19 mouse cellular contexts compared by ENCODE assay signal in genomic region chr7:62351266-62351665, GRCm38 (mm10). TPM values are rescaled to one million over a fixed set of nuclear protein-coding genes. Genes with fewer than 3 reads are reported as not detected.
DNase-seq lines count a peak whose midpoint lies in the region; ATAC-seq and TF ChIP-seq lines count a peak whose summit lies in the region.
"Had no signal": no experiment of that assay in that cellular context is flagged by ENCODE, and none has a peak within 500 bp of the region (broad histone marks: within the 10 kb centered on the region; RNA-seq: fewer than 3 reads in every experiment).

No protein-coding gene starts in this region.

- H3K4me1 ChIP-seq in embryonic facial prominence, embryonic 14.5 days (ENCODE audit: control insufficient read depth, insufficient read depth, low read length) = no peaks in the 10 kb centered on the region
- peaks cover 6% of the 10 kb centered on the region; the same call in 1 of the 2 replicates for H3K4me1 ChIP-seq in embryonic facial prominence, embryonic 10.5 days
- peaks cover 4% of the 10 kb centered on the region; the same call in 1 of the 2 replicates for H3K4me1 ChIP-seq in midbrain, embryonic 15.5 days
- H3K4me1 ChIP-seq: liver, embryonic 15.5 days had no signal

- H3K9ac ChIP-seq in embryonic facial prominence, embryonic 14.5 days (ENCODE audit: low read depth, low read length) = no peak overlapping the region
- no peak overlapping the region for H3K9ac ChIP-seq in midbrain, embryonic 15.5 days
- H3K9ac ChIP-seq: embryonic facial prominence, embryonic 13.5 days; heart, embryonic 12.5 days; liver, embryonic 15.5 days; neural tube, embryonic 15.5 days had no signal

- 47% methylated on average over 8 of the region's 8 CpGs for WGBS in embryonic facial prominence, embryonic 14.5 days
- 56% methylated on average over 8 of the region's 8 CpGs for WGBS in embryonic facial prominence, embryonic 10.5 days
- 35% methylated on average over 8 of the region's 8 CpGs for WGBS in midbrain, embryonic 15.5 days

- no peaks in the 10 kb centered on the region for H3K36me3 ChIP-seq in embryonic facial prominence, embryonic 14.5 days (ENCODE audit: control insufficient read depth, insufficient read depth, low read length)
- no peaks in the 10 kb centered on the region for H3K36me3 ChIP-seq in embryonic facial prominence, embryonic 10.5 days (replicated peaks)
- no peaks in the 10 kb centered on the region for H3K36me3 ChIP-seq in midbrain, embryonic 15.5 days (replicated peaks)
- H3K36me3 ChIP-seq: embryonic facial prominence, embryonic 13.5 days; heart, embryonic 12.5 days; liver, embryonic 15.5 days; neural tube, embryonic 15.5 days had no signal

- no peak for TF ChIP-seq POLR2A in brain, embryonic 14.5 days (IDR thresholded peaks at IDR 0.05; ENCODE audit: borderline replicate concordance, extremely low read depth, insufficient read depth, insufficient read length, poor library complexity, severe bottlenecking)

- H3K9me3 ChIP-seq in embryonic facial prominence, embryonic 14.5 days (ENCODE audit: control insufficient read depth, low read length) = no peaks in the 10 kb centered on the region
- H3K9me3 ChIP-seq in embryonic facial prominence, embryonic 10.5 days = peaks cover 14% of the 10 kb centered on the region
- H3K9me3 ChIP-seq in midbrain, embryonic 15.5 days = no peaks in the 10 kb centered on the region; the same call in 1 of the 2 replicates
- H3K9me3 ChIP-seq: embryonic facial prominence, embryonic 13.5 days; liver, embryonic 15.5 days; neural tube, embryonic 15.5 days had no signal

- no peaks in the 10 kb centered on the region for H3K27me3 ChIP-seq in embryonic facial prominence, embryonic 14.5 days (replicated peaks; ENCODE audit: control insufficient read depth, insufficient read depth, low read length)
- H3K27me3 ChIP-seq in embryonic facial prominence, embryonic 10.5 days (replicated peaks; ENCODE audit: low read depth, poor library complexity, severe bottlenecking) = no peaks in the 10 kb centered on the region
- H3K27me3 ChIP-seq in midbrain, embryonic 15.5 days (replicated peaks) = no peaks in the 10 kb centered on the region
- H3K27me3 ChIP-seq: embryonic facial prominence, embryonic 13.5 days; heart, embryonic 12.5 days; neural tube, embryonic 15.5 days had no signal

- H3K4me3 ChIP-seq in embryonic facial prominence, embryonic 14.5 days (ENCODE audit: low read depth, low read length) = no peak overlapping the region
- no peak overlapping the region for H3K4me3 ChIP-seq in embryonic facial prominence, embryonic 10.5 days
- H3K4me3 ChIP-seq in midbrain, embryonic 15.5 days = no peak overlapping the region
- H3K4me3 ChIP-seq: embryonic facial prominence, embryonic 13.5 days; heart, embryonic 12.5 days; liver, embryonic 15.5 days; neural tube, embryonic 15.5 days had no signal

- peak; percentile 9 for DNase-seq in embryonic facial prominence, embryonic 14.5 days (ENCODE audit: low spot score)
- DNase-seq in embryonic facial prominence, embryonic 10.5 days (ENCODE audit: low spot score) = no peak
- peak; percentile 1 to 2 for DNase-seq in left cerebral cortex, postnatal 14 days (ENCODE audit: low spot score in 2 of 2)
- DNase-seq in left cerebral cortex, adult 11 months (ENCODE audit: low spot score) = no peak
- peak; percentile 77 for DNase-seq in brain, embryonic 14.5 days (ENCODE audit: low read depth)
- no peak for DNase-seq in kidney, adult 18-20 months
- DNase-seq in gastrocnemius, adult 18-20 months (ENCODE audit: low spot score) = no peak
- DNase-seq: adrenal gland, adult 8-10 months; gastrocnemius, postnatal 25 days; kidney, adult 9 months; lung, postnatal 36 days; thymus, postnatal 25 days had no signal

- ATAC-seq in embryonic facial prominence, embryonic 14.5 days (ENCODE audit: low read depth) = no peak
- ATAC-seq in midbrain, embryonic 15.5 days (replicated peaks) = no peak

- no peak overlapping the region for H3K27ac ChIP-seq in embryonic facial prominence, embryonic 14.5 days (replicated peaks; ENCODE audit: low read depth, low read length)
- no peak overlapping the region for H3K27ac ChIP-seq in embryonic facial prominence, embryonic 10.5 days (replicated peaks)
- peak overlapping the region; percentile 51; the same call in 1 of the 2 replicates for H3K27ac ChIP-seq in midbrain, embryonic 15.5 days
- H3K27ac ChIP-seq: embryonic facial prominence, embryonic 13.5 days; liver, embryonic 15.5 days; neural tube, embryonic 15.5 days had no signal

- intact Hi-C loops in left cerebral cortex, postnatal 14 days (cut with DNase I) = no loop called here

- no peak overlapping the region for H3K4me2 ChIP-seq in embryonic facial prominence, embryonic 14.5 days (ENCODE audit: low read depth, low read length)
- peak overlapping the region; percentile 55; the same call in 1 of the 2 replicates for H3K4me2 ChIP-seq in midbrain, embryonic 15.5 days
- H3K4me2 ChIP-seq: embryonic facial prominence, embryonic 13.5 days; heart, embryonic 12.5 days; liver, embryonic 15.5 days; neural tube, embryonic 15.5 days had no signal

- no peak for TF ChIP-seq CTCF in brain, embryonic 14.5 days (IDR thresholded peaks at IDR 0.05; ENCODE audit: borderline replicate concordance, extremely low read depth, insufficient read depth, insufficient read length)

RNA-seq across cellular contexts. Expression of gene Ndn, which starts 4.9 kb away (rescaled TPM):
- 205 and 214 TPM in 2 replicates for polyA plus RNA-seq in embryonic facial prominence, embryonic 14.5 days (2014; fragmentation: Nextera tagmentation; extraction: Ambion mirVana)
- polyA plus RNA-seq in embryonic facial prominence, embryonic 10.5 days (2016; fragmentation: Nextera tagmentation; extraction: Ambion mirVana) = 128 and 134 TPM in 2 replicates
- total RNA-seq in left cerebral cortex, postnatal 14 days (2021) = 100 to 1,000 TPM; 137 to 166 TPM
- polyA plus RNA-seq in brain, embryonic 14.5 days (2012; rRNA removed) = 461 and 473 TPM in 2 replicates
- 789 and 792 TPM in 2 replicates for polyA plus RNA-seq in midbrain, embryonic 15.5 days (2015; fragmentation: Nextera tagmentation; extraction: Ambion mirVana)
- total RNA-seq in gastrocnemius, adult 18-20 months (2021) = 1 to 10 TPM; 2.2 to 2.8 TPM

RNA-seq across cellular contexts. Expression of gene Magel2, which starts 25.5 kb away (rescaled TPM):
- 12.9 and 13.3 TPM in 2 replicates for polyA plus RNA-seq in embryonic facial prominence, embryonic 14.5 days (2014; fragmentation: Nextera tagmentation; extraction: Ambion mirVana)
- polyA plus RNA-seq in embryonic facial prominence, embryonic 10.5 days (2016; fragmentation: Nextera tagmentation; extraction: Ambion mirVana) = 18.7 and 21.0 TPM in 2 replicates
- 1 to 10 TPM; 1.7 to 3.1 TPM for total RNA-seq in left cerebral cortex, postnatal 14 days (2021)
- polyA plus RNA-seq in brain, embryonic 14.5 days (2012; rRNA removed) = 71.9 and 93.0 TPM in 2 replicates
- polyA plus RNA-seq in midbrain, embryonic 15.5 days (2015; fragmentation: Nextera tagmentation; extraction: Ambion mirVana) = 21.6 and 24.9 TPM in 2 replicates
- total RNA-seq in gastrocnemius, adult 18-20 months (2021) = not detected
- total RNA-seq: gastrocnemius, postnatal 25 days; hematopoietic stem cell, adult 5-6 weeks had no signal
- polyA plus RNA-seq: small intestine, adult 2 months had no signal

Comparison
In these comparisons a context has a peak if more than half of its experiments do, and no peak if none do; other contexts are left out.
1. DNase-seq: peak in embryonic facial prominence, embryonic 14.5 days (single experiment), left cerebral cortex, postnatal 14 days (2 of 2) and brain, embryonic 14.5 days (single experiment); none in embryonic facial prominence, embryonic 10.5 days (single experiment), left cerebral cortex, adult 11 months (single experiment), kidney, adult 18-20 months (single experiment) and gastrocnemius, adult 18-20 months (single experiment).